Mouse (Mus musculus) neural tube, embryonic 11.5 days (tissue): ENCODE data around the gene Pank3. TPM values are rescaled to one million over a fixed set of nuclear protein-coding genes. Genes with fewer than 3 reads are reported as not detected.
A peak's percentile ranks its signal among the peaks of the same experiment; 100 is the strongest.
"Not testable (repeated sequence)": the region's sequence is repeated elsewhere in the genome, so short reads cannot be mapped to it uniquely, and the experiment has no call there.

Experiments
- ATAC-seq: fragments of 200-750 bp; cut with Nextera tagmentation; 2 replicates; pipeline ENCODE4 v1.8.0; 2017; ENCODE audit warnings: moderate number of reproducible peaks, mild to moderate bottlenecking, moderate TSS enrichment, moderate library complexity; ENCODE audit not compliant: insufficient read depth, low FRiP score, low TSS enrichment
- DNase-seq: peaks from one replicate; pipeline ENCODE4 v3.0.0-alpha.2; 2015; ENCODE audit warnings: low spot score
- H3K27ac ChIP-seq: fragments of 300-500 bp; sonication (generic); 2 replicates; pipeline ENCODE4 v1.5.1; 2014; ENCODE audit warnings: low read depth, mild to moderate bottlenecking, low read length
- H3K27me3 ChIP-seq: fragments of 300-500 bp; sonication (generic); 2 replicates; pipeline ENCODE4 v1.6.1; 2014; ENCODE audit warnings: mild to moderate bottlenecking, low read length, mixed read lengths; ENCODE audit not compliant: control insufficient read depth, insufficient read depth
- H3K36me3 ChIP-seq: fragments of 300-500 bp; sonication (generic); 2 replicates; pipeline ENCODE4 v1.6.1; 2014; ENCODE audit warnings: mild to moderate bottlenecking, low read length, moderate library complexity, mixed read lengths; ENCODE audit not compliant: control insufficient read depth, insufficient read depth
- H3K4me1 ChIP-seq: fragments of 300-500 bp; sonication (generic); 2 replicates; pipeline ENCODE4 v1.6.1; 2014; ENCODE audit warnings: low read length, mixed read lengths; ENCODE audit not compliant: control insufficient read depth, insufficient read depth
- H3K4me2 ChIP-seq: fragments of 300-500 bp; sonication (generic); 2 replicates; pipeline ENCODE4 v1.6.1; 2014; ENCODE audit warnings: low read depth, mild to moderate bottlenecking, moderate library complexity
- H3K4me3 ChIP-seq: fragments of 300-500 bp; sonication (generic); 2 replicates; pipeline ENCODE4 v1.5.1; 2014; ENCODE audit warnings: low read depth, low read length
- H3K9ac ChIP-seq: fragments of 300-500 bp; sonication (generic); 2 replicates; pipeline ENCODE4 v1.6.1; 2014; ENCODE audit warnings: mild to moderate bottlenecking, low read length
- H3K9me3 ChIP-seq: fragments of 300-500 bp; sonication (generic); 2 replicates; pipeline ENCODE4 v1.6.1; 2016; ENCODE audit warnings: low read length; ENCODE audit not compliant: control insufficient read depth
- WGBS: fragments of 180-500 bp; shearing (Covaris S2); extraction: QIAGEN DNeasy Blood & Tissue Kit; methylation state at CpG from one replicate; pipeline ENCODE4 v1.1.7; 2014; 5-methylcytosine and 5-hydroxymethylcytosine counted together
- polyA plus RNA-seq: library from polyadenylated mRNA; unstranded; fragments of >200 nt; fragmentation: Nextera tagmentation; extraction: Ambion mirVana; gene quantifications from 2 replicates; pipeline ENCODE4 v1.2.1, GENCODE M21; 2014

Pank3 gene
- polyA plus RNA-seq, 1 experiment from 2014 or later = 29.3 TPM

GRCm38 (mm10) chr11:35788443-35788842 lies 19.2 kb downstream of the Pank3 start:
- H3K9ac ChIP-seq = no peak overlapping the region
- WGBS = 71% methylated on average over 2 of the region's 2 CpGs
- H3K4me2 ChIP-seq = no peak overlapping the region
- ATAC-seq (no peak), DNase-seq (no peak)
- H3K4me1 ChIP-seq = no peaks in the 10 kb centered on the region
- H3K36me3 ChIP-seq = peaks cover 15% of the 10 kb centered on the region
- H3K27ac ChIP-seq = no peak overlapping the region
- H3K4me3 ChIP-seq = no peak overlapping the region
- no peaks in the 10 kb centered on the region for H3K9me3 ChIP-seq
- no peaks in the 10 kb centered on the region for H3K27me3 ChIP-seq

GRCm38 (mm10) chr11:35792800-35793199 lies 23.5 kb downstream of the Pank3 start:
- ATAC-seq = not testable (repeated sequence)

GRCm38 (mm10) chr11:35797751-35798494 lies 28.6 kb downstream of the Pank3 start:
- no peaks in the 10 kb centered on the region; the same call in 1 of the 2 replicates for H3K4me1 ChIP-seq
- WGBS = 3% methylated on average over 76 of the region's 86 CpGs
- peaks cover 36% of the 10 kb centered on the region for H3K27me3 ChIP-seq
- ATAC-seq (peak; percentile 58; the same call in 1 of the 2 replicates), DNase-seq (peak; percentile 27)
- H3K27ac ChIP-seq = no peak overlapping the region
- H3K4me3 ChIP-seq = peak overlapping the region; percentile 52
- H3K9me3 ChIP-seq = no peaks in the 10 kb centered on the region
- H3K4me2 ChIP-seq = peak overlapping the region; percentile 71
- peak overlapping the region; percentile 48 for H3K9ac ChIP-seq
- H3K36me3 ChIP-seq = no peaks in the 10 kb centered on the region

More at GRCm38 (mm10) chr11:35792800-35793199, 23.5 kb downstream of the Pank3 start:
- peaks cover 22% of the 10 kb centered on the region for H3K27me3 ChIP-seq
- not testable (repeated sequence) for DNase-seq, H3K4me3 ChIP-seq, H3K27ac ChIP-seq, H3K9ac ChIP-seq, H3K4me2 ChIP-seq, H3K9me3 ChIP-seq, H3K36me3 ChIP-seq, H3K4me1 ChIP-seq
- 83% methylated on average over 5 of the region's 5 CpGs for WGBS

- Histone ChIP-seq H3K4me2 (peak overlapping the region; percentile 71), H3K4me1 (no peaks in the 10 kb centered on the region; the same call in 1 of the 2 replicates), H3K9ac (peak overlapping the region; percentile 48), H3K27me3 (peaks cover 36% of the 10 kb centered on the region), H3K9me3 (no peaks in the 10 kb centered on the region), H3K4me3 (peak overlapping the region; percentile 52), H3K27ac (no peak overlapping the region), H3K36me3 (no peaks in the 10 kb centered on the region)
- WGBS = 3% methylated on average over 23 of the region's 23 CpGs
- DNase-seq (peak; percentile 68), ATAC-seq (peak; percentile 83)
These were observed 29.2 kb downstream of the Pank3 start for GRCm38 (mm10) chr11:35798495-35798820.

GRCm38 (mm10) chr11:35798874-35799273 lies 29.6 kb downstream of the Pank3 start, which contains the start of gene Fbll1:
Gene Fbll1, minus strand, starts transcription at chr11:35798884.
- H3K27ac ChIP-seq = no peak within 1 kb of the TSS
- WGBS = 13% methylated on average over 11 of the region's 11 CpGs

GRCm38 (mm10) chr11:35801332-35801731 lies 32.0 kb downstream of the Pank3 start:
- Histone ChIP-seq H3K27me3 (peaks cover 30% of the 10 kb centered on the region), H3K9me3 (no peaks in the 10 kb centered on the region), H3K4me2 (no peak overlapping the region), H3K9ac (no peak overlapping the region), H3K27ac (no peak overlapping the region), H3K4me1 (no peaks in the 10 kb centered on the region; the same call in 1 of the 2 replicates), H3K4me3 (no peak overlapping the region), H3K36me3 (no peaks in the 10 kb centered on the region)
- WGBS = 82% methylated on average over 5 of the region's 5 CpGs
- ATAC-seq (no peak), DNase-seq (no peak)

More at GRCm38 (mm10) chr11:35798874-35799273, 29.6 kb downstream of the Pank3 start, which contains the start of gene Fbll1:
- Histone ChIP-seq H3K9me3 (no peaks in the 10 kb centered on the region), H3K4me3 (peak within 1 kb of the TSS; percentile 52), H3K4me1 (no peaks in the 10 kb centered on the region; the same call in 1 of the 2 replicates), H3K9ac (peak within 1 kb of the TSS; percentile 48), H3K4me2 (peak within 1 kb of the TSS; percentile 71), H3K36me3 (no peaks in the 10 kb centered on the region), H3K27me3 (peaks cover 36% of the 10 kb centered on the region)
- ATAC-seq (no peak), DNase-seq (peak; percentile 65)

- ATAC-seq = no peak
- no peak overlapping the region for H3K4me2 ChIP-seq
- no peak for DNase-seq
- H3K9me3 ChIP-seq = no peaks in the 10 kb centered on the region
- H3K4me1 ChIP-seq = no peaks in the 10 kb centered on the region
- H3K27me3 ChIP-seq = no peaks in the 10 kb centered on the region
- no peak overlapping the region for H3K27ac ChIP-seq
- no peak overlapping the region for H3K4me3 ChIP-seq
- H3K36me3 ChIP-seq = peaks cover 12% of the 10 kb centered on the region
- H3K9ac ChIP-seq = no peak overlapping the region
- WGBS = 90% methylated on average over 10 of the region's 10 CpGs
These were observed 42.2 kb downstream of the Pank3 start for GRCm38 (mm10) chr11:35811458-35811857.

- Histone ChIP-seq H3K9me3 (no peaks in the 10 kb centered on the region), H3K36me3 (peaks cover 16% of the 10 kb centered on the region), H3K27me3 (no peaks in the 10 kb centered on the region), H3K27ac (no peak overlapping the region), H3K4me1 (no peaks in the 10 kb centered on the region), H3K9ac (no peak overlapping the region), H3K4me2 (no peak overlapping the region), H3K4me3 (no peak overlapping the region)
- ATAC-seq (no peak), DNase-seq (no peak)
- WGBS = 91% methylated on average over 12 of the region's 12 CpGs
These were observed 47.0 kb downstream of the Pank3 start for GRCm38 (mm10) chr11:35816316-35816715.

- no peak for ATAC-seq
- 94% methylated on average over 6 of the region's 6 CpGs for WGBS
- Histone ChIP-seq H3K4me2 (no peak overlapping the region), H3K27me3 (no peaks in the 10 kb centered on the region), H3K9ac (no peak overlapping the region), H3K36me3 (peaks cover 15% of the 10 kb centered on the region), H3K4me1 (no peaks in the 10 kb centered on the region), H3K4me3 (no peak overlapping the region), H3K27ac (no peak overlapping the region), H3K9me3 (no peaks in the 10 kb centered on the region)
- DNase-seq = no peak
These were observed 58.4 kb downstream of the Pank3 start for GRCm38 (mm10) chr11:35827714-35828113.
